Mouse (Mus musculus) heart, adult 9 months (tissue): ENCODE data around the gene Meox1.

Experiments
- DNase-seq, 2 experiments: peaks; one replicate each; pipeline ENCODE4 v3.0.0; 2022; ENCODE audit warnings: low spot score in 2 of 2

Meox1 gene

GRCm38 (mm10) chr11:101851042-101851441, 43.1 kb downstream of the Meox1 start:
- peak; percentile 51 to 68 for DNase-seq

GRCm38 (mm10) chr11:101849286-101849685, 44.9 kb downstream of the Meox1 start:
- DNase-seq = peak; percentile 63 to 64

- no peak for DNase-seq
Observed at GRCm38 (mm10) chr11:101847509-101847908, 46.7 kb downstream of the Meox1 start.

GRCm38 (mm10) chr11:101842773-101843163, 51.4 kb downstream of the Meox1 start:
- no peak for DNase-seq

GRCm38 (mm10) chr11:101841998-101842772, 52.0 kb downstream of the Meox1 start:
- DNase-seq = peak; percentile 15 to 29

- DNase-seq = no peak
Observed at GRCm38 (mm10) chr11:101840405-101840804, 53.8 kb downstream of the Meox1 start.

GRCm38 (mm10) chr11:101839426-101839825, 54.7 kb downstream of the Meox1 start:
- peak in 1 of 2 experiments; percentile 47 for DNase-seq

- DNase-seq = peak; percentile 54 to 71
Observed at GRCm38 (mm10) chr11:101832001-101832400, 62.2 kb downstream of the Meox1 start.

- DNase-seq = no peak
Observed at GRCm38 (mm10) chr11:101830616-101831015, 63.6 kb downstream of the Meox1 start.

GRCm38 (mm10) chr11:101830112-101830511, 64.1 kb downstream of the Meox1 start:
- peak; percentile 77 to 81 for DNase-seq

- DNase-seq = no peak
Observed at GRCm38 (mm10) chr11:101828718-101829117, 65.5 kb downstream of the Meox1 start.
